Mouse (Mus musculus): ENCODE results near the gene Ppp1r10. TPM values are rescaled to one million over a fixed set of nuclear protein-coding genes. Genes with fewer than 3 reads are reported as not detected.

The Ppp1r10 gene
- polyA plus RNA-seq, 1 experiment from 2014 or later = 29.1 TPM

DNA sequence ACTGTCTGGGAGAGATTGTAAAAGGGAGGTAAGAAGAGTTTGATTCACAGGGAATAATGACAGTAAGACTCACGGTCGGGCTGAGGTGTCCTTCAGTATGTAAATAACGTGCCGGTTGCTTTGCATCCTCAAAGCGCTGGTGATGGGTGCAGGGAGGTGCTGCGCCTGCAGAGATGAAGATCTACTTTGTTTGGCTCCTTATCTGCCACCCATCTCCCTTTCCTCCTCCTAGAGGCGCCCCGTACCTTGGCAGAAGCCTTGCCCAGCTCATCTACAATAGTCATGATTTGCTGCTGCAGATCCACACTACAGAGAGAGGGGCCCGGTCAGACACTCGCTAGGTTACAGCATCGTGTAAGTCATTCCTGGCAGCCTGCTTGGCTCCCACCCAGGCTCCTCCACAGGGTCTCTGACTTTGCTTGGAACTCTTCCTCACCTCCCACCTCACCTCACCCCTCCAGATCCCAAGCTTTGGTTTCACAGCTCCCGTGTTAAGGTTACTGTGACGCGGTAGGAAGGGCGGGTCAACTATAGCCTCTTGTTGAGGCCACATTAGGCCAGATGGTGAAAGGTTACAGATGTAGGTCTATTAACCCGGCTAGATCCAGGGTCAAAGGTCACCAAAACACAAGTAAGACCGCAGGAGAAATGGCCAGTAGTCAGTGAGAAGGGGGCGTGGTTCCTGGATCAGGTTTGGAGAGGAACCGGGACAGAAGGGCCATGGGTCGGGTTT lies 6.9 kb upstream of the Ppp1r10 start:
- Histone ChIP-seq H3K4me3 (ENCODE audit: low read depth, low read length) (peak overlapping the region; percentile 66), H3K27me3 (replicated peaks; ENCODE audit: control insufficient read depth, insufficient read depth, low read length) (no peaks in the 10 kb centered on the region), H3K9me3 (ENCODE audit: control insufficient read depth, low read length) (no peaks in the 10 kb centered on the region), H3K4me1 (ENCODE audit: control insufficient read depth, insufficient read depth, low read length) (peaks cover 9% of the 10 kb centered on the region), H3K27ac (replicated peaks; ENCODE audit: low read depth, low read length) (peak overlapping the region; percentile 61), H3K9ac (ENCODE audit: low read depth, low read length) (peak overlapping the region; percentile 78), H3K4me2 (ENCODE audit: low read depth, low read length) (peak overlapping the region; percentile 87), H3K36me3 (ENCODE audit: control insufficient read depth, insufficient read depth, low read length) (peaks cover 69% of the 10 kb centered on the region)
- WGBS = 15% methylated on average over 19 of the region's 20 CpGs
- ATAC-seq (ENCODE audit: low read depth) (peak; percentile 13), DNase-seq (ENCODE audit: low spot score) (no peak)

DNA sequence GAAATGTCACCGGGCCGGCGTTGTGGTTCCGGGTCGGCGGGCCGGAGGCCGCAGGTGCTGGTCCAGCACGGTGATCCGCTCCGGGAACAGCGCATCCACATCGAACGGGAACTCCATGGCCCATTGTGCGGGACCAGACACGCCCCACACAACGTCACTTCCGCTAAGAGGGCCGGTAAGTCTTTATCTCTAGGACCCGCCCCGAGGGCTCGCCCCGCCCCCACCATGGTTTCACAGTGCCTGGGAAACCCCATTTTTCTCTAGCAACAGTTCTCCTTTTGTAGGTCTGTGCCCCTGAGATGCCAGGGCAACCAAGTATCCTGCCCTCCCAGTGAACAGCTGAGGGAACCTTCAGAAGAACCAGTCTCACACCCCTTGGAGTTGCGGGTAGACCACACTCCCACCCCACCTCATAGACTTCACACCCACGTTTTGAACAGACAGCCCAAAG lies 6.3 kb upstream of the Ppp1r10 start, which contains the start of gene Atat1:
Gene Atat1, minus strand, starts transcription at position 157 of the 451 bp plus-strand sequence.
- H3K27ac ChIP-seq (replicated peaks; ENCODE audit: low read depth, low read length) = peak within 1 kb of the TSS; percentile 61
- no peaks in the 10 kb centered on the region for H3K27me3 ChIP-seq (replicated peaks; ENCODE audit: control insufficient read depth, insufficient read depth, low read length)
- H3K36me3 ChIP-seq (ENCODE audit: control insufficient read depth, insufficient read depth, low read length) = peaks cover 66% of the 10 kb centered on the region
- H3K4me2 ChIP-seq (ENCODE audit: low read depth, low read length) = peak within 1 kb of the TSS; percentile 87
- H3K4me1 ChIP-seq (ENCODE audit: control insufficient read depth, insufficient read depth, low read length) = peaks cover 9% of the 10 kb centered on the region
- peak within 1 kb of the TSS; percentile 66 for H3K4me3 ChIP-seq (ENCODE audit: low read depth, low read length)
- no peaks in the 10 kb centered on the region for H3K9me3 ChIP-seq (ENCODE audit: control insufficient read depth, low read length)
- peak within 1 kb of the TSS; percentile 78 for H3K9ac ChIP-seq (ENCODE audit: low read depth, low read length)
- ATAC-seq (ENCODE audit: low read depth) (peak; percentile 92), DNase-seq (ENCODE audit: low spot score) (peak; percentile 96)
- 2% methylated on average over 25 of the region's 25 CpGs for WGBS

DNA sequence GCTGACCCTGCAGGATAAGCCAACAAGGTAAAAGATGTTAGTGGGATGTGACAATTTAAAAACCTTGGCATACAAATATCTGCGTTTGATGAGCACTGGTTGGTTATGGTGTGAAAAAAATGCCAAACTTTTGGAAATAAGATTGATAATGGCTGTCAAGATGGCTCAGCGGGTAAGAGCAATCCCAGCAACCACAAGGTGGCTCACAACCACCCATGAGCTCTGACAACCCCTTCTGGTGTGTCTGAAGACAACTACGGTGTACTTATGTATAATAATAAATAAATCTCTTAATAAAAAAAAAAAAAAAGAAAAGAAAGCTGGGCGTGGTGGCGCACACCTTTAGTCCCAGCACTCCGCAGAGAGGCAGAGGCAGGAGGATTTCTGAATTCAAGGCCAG lies 1.3 kb upstream of the Ppp1r10 start:
- Histone ChIP-seq H3K27me3 (replicated peaks; ENCODE audit: control insufficient read depth, insufficient read depth, low read length) (no peaks in the 10 kb centered on the region), H3K27ac (replicated peaks; ENCODE audit: low read depth, low read length) (no peak overlapping the region), H3K4me3 (ENCODE audit: low read depth, low read length) (peak overlapping the region; percentile 58; the same call in 1 of the 2 replicates), H3K9me3 (ENCODE audit: control insufficient read depth, low read length) (no peaks in the 10 kb centered on the region), H3K4me1 (ENCODE audit: control insufficient read depth, insufficient read depth, low read length) (peaks cover 9% of the 10 kb centered on the region), H3K36me3 (ENCODE audit: control insufficient read depth, insufficient read depth, low read length) (peaks cover 36% of the 10 kb centered on the region), H3K4me2 (ENCODE audit: low read depth, low read length) (peak overlapping the region; percentile 77), H3K9ac (ENCODE audit: low read depth, low read length) (peak overlapping the region; percentile 70; the same call in 1 of the 2 replicates)
- WGBS = 83% methylated on average over 6 of the region's 6 CpGs
- DNase-seq (ENCODE audit: low spot score) (no peak), ATAC-seq (ENCODE audit: low read depth) (no peak)

DNA sequence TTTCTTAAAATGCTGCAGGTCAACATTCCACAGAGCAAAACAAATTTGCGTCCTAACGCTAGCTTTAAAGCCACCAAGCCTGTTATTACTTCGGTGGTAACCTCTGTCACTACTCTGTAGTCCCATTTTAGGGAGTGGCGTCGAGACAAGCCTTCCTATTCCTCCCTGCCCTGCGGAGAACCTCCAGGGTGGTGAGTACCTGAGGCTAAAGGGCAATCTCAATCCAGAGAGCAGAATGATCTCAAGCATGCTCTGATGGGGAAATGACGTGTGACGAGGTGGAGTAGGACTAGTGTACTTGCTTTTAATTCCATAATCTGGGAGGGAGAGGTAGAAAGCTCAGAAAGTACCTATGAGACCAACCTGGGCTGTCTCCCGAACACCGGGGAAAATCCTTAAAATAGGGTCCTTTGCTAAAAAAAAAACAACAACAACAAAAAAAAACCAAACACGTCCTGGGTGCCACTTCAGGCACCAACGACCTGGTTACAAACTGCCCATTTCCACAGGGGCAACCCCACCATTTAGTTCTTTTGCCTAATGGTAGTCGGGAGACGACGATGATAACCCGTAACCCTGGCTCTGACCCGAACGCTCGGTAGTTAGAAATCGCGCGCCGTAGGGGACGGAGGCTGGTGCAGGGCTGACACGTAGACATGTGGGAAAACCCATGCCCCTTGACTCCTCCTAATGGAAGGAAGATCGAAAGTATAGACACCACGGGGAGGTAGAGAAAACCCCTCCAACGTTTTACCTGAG lies 517 bp upstream of the Ppp1r10 start:
- no peak; the same call in 1 of the 2 replicates for ATAC-seq (ENCODE audit: low read depth)
- Histone ChIP-seq H3K4me3 (ENCODE audit: low read depth, low read length) (peak overlapping the region; percentile 58), H3K4me2 (ENCODE audit: low read depth, low read length) (peak overlapping the region; percentile 77), H3K4me1 (ENCODE audit: control insufficient read depth, insufficient read depth, low read length) (peaks cover 10% of the 10 kb centered on the region), H3K9ac (ENCODE audit: low read depth, low read length) (peak overlapping the region; percentile 70), H3K36me3 (ENCODE audit: control insufficient read depth, insufficient read depth, low read length) (peaks cover 36% of the 10 kb centered on the region), H3K9me3 (ENCODE audit: control insufficient read depth, low read length) (no peaks in the 10 kb centered on the region), H3K27me3 (replicated peaks; ENCODE audit: control insufficient read depth, insufficient read depth, low read length) (no peaks in the 10 kb centered on the region), H3K27ac (replicated peaks; ENCODE audit: low read depth, low read length) (peak overlapping the region; percentile 98)
- no peak for DNase-seq (ENCODE audit: low spot score)
- WGBS = 3% methylated on average over 28 of the region's 28 CpGs

DNA sequence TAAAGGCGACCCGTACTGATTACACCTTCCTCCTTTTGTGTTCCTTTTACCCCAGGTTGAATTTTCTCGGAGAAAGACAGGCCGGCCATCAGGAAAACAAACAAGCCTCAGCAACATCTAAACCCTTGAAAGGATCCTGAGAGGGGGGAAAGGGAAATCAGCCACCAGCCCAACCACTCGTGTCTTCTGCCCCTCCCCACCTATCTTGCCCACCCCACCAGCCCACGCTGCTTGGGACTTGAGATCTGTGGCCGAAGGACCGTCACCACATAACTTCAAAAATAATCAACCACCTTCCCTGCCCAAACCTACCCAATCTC lies 869 bp downstream of the Ppp1r10 start:
- Histone ChIP-seq H3K27me3 (replicated peaks; ENCODE audit: control insufficient read depth, insufficient read depth, low read length) (no peaks in the 10 kb centered on the region), H3K36me3 (ENCODE audit: control insufficient read depth, insufficient read depth, low read length) (peaks cover 34% of the 10 kb centered on the region), H3K4me2 (ENCODE audit: low read depth, low read length) (peak overlapping the region; percentile 94), H3K4me1 (ENCODE audit: control insufficient read depth, insufficient read depth, low read length) (peaks cover 10% of the 10 kb centered on the region), H3K27ac (replicated peaks; ENCODE audit: low read depth, low read length) (peak overlapping the region; percentile 98), H3K4me3 (ENCODE audit: low read depth, low read length) (peak overlapping the region; percentile 58), H3K9ac (ENCODE audit: low read depth, low read length) (peak overlapping the region; percentile 92), H3K9me3 (ENCODE audit: control insufficient read depth, low read length) (no peaks in the 10 kb centered on the region)
- WGBS = 2% methylated on average over 8 of the region's 8 CpGs
- DNase-seq (ENCODE audit: low spot score) (no peak), ATAC-seq (ENCODE audit: low read depth) (no peak)

DNA sequence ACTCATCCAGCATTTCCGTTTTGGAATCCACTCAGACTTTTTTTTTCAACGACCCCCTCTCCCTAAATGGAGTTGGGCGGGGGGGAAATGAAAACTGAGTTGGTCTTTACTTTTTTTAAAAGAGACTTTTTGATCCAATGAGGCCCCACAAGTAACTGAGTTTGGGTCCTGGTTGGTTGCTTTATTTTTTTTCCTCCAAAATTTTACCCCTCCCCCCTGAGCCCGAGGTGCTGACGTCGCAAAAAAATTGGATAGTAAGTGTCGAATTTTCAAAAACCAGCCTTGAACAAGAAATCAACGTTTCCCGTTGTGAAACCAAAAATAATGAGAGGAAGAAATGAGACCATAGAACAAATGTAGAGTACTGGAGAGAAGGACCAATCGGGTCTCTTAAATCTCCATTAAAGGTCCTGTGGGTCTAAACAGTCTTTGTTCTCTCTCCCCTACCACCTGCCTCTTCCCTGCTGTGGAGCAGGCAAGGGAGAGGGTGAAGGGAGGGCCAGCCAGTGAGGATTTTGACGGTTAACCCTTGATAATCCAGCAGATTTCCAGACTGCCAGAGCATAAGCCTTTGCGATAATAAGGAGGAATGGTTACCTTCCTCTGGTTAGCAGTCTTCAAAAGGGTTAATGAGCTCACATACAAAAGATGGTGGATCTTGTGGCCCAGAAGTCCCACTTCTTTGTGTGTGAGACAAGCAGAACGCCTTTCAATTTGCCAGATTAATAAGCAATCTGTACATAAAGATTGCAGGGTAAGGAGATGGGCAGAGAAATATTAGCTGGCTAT lies 1.4 kb downstream of the Ppp1r10 start:
- Histone ChIP-seq H3K4me3 (ENCODE audit: low read depth, low read length) (peak overlapping the region; percentile 58), H3K4me2 (ENCODE audit: low read depth, low read length) (peak overlapping the region; percentile 94), H3K4me1 (ENCODE audit: control insufficient read depth, insufficient read depth, low read length) (peaks cover 10% of the 10 kb centered on the region), H3K27me3 (replicated peaks; ENCODE audit: control insufficient read depth, insufficient read depth, low read length) (no peaks in the 10 kb centered on the region), H3K9me3 (ENCODE audit: control insufficient read depth, low read length) (no peaks in the 10 kb centered on the region), H3K36me3 (ENCODE audit: control insufficient read depth, insufficient read depth, low read length) (peaks cover 28% of the 10 kb centered on the region; the same call in 1 of the 2 replicates), H3K27ac (replicated peaks; ENCODE audit: low read depth, low read length) (peak overlapping the region; percentile 98), H3K9ac (ENCODE audit: low read depth, low read length) (peak overlapping the region; percentile 92)
- peak; percentile 85 for DNase-seq (ENCODE audit: low spot score)
- WGBS = under 1% methylated on average over 13 of the region's 13 CpGs
- no peak for ATAC-seq (ENCODE audit: low read depth)

DNA sequence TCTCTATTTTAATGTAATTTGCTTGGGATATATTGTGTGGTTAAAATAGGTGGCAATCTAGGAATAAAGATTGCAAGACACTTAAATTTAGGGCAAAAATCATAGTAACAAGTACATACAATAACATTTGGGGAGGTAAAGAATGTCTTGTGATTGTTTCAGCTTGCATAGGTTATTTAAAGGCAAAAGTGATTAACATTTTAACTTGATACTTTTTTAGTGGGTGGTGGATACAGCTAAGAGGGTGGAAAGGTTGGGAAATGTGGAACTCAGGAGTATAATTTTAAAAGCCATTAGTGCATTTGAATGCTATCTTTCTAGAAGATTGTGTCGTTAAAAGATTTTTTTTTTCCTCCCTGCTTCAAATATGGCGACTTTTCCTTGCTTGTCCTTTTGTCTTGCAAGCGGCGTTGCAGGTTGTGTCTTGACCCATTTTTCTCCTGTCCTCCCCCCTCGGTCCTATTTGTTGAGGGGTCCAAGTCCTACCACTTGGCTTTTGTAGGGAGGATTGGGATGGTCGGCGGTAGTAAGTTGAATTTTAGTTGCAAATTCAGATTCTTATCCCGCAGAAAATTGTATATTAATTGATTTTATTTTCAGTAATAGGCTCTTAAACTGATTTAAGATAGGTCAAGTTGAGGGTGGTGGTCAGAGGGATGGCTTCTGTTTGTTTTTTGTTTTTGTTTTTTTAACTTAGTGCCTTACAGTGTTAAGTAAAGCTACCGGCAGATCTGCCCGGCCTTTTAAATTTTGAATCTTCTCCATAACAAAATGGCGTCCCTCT lies 2.2 kb downstream of the Ppp1r10 start:
- Histone ChIP-seq H3K9me3 (ENCODE audit: control insufficient read depth, low read length) (no peaks in the 10 kb centered on the region), H3K36me3 (ENCODE audit: control insufficient read depth, insufficient read depth, low read length) (peaks cover 27% of the 10 kb centered on the region), H3K27ac (replicated peaks; ENCODE audit: low read depth, low read length) (peak overlapping the region; percentile 98), H3K27me3 (replicated peaks; ENCODE audit: control insufficient read depth, insufficient read depth, low read length) (no peaks in the 10 kb centered on the region), H3K4me2 (ENCODE audit: low read depth, low read length) (peak overlapping the region; percentile 94), H3K9ac (ENCODE audit: low read depth, low read length) (peak overlapping the region; percentile 92), H3K4me1 (ENCODE audit: control insufficient read depth, insufficient read depth, low read length) (peaks cover 10% of the 10 kb centered on the region), H3K4me3 (ENCODE audit: low read depth, low read length) (peak overlapping the region; percentile 58)
- DNase-seq (ENCODE audit: low spot score) = peak; percentile 82
- WGBS = under 1% methylated on average over 11 of the region's 11 CpGs
- ATAC-seq (ENCODE audit: low read depth) = no peak

Data from embryonic facial prominence, embryonic 14.5 days (tissue).